Mouse (Mus musculus): Measurements from ENCODE around the gene Terf2. TPM values are rescaled to one million over a fixed set of nuclear protein-coding genes. Genes with fewer than 3 reads are reported as not detected.
"Not testable (repeated sequence)": the region's sequence is repeated elsewhere in the genome, so short reads cannot be mapped to it uniquely, and the experiment has no call there.

Gene Terf2
- total RNA-seq, 2 experiments from 2014 or later: 31.2 to 35.8 TPM

- DNase-seq (ENCODE audit: extremely low spot score in 1 of 2, low spot score in 1 of 2): no peak
These were observed 30.5 kb downstream of the Terf2 start, which contains the start of gene Tmed6 for GRCm38 (mm10) chr8:107065511-107066496. Tmed6 (minus strand) TSS chr8:107065644.

- DNase-seq (ENCODE audit: extremely low spot score in 1 of 2, low spot score in 1 of 2): no peak
These were observed 33.7 kb downstream of the Terf2 start for GRCm38 (mm10) chr8:107062613-107063012.

- DNase-seq (ENCODE audit: extremely low spot score in 1 of 2, low spot score in 1 of 2): no peak
These were observed 39.4 kb downstream of the Terf2 start for GRCm38 (mm10) chr8:107056973-107057369.

- DNase-seq (ENCODE audit: extremely low spot score in 1 of 2, low spot score in 1 of 2): peak; percentile 84 to 89
These were observed 40.0 kb downstream of the Terf2 start, which contains the start of the genes Cog8 and Nip7 for GRCm38 (mm10) chr8:107056076-107056972. Cog8 (minus strand) TSS chr8:107056689. Nip7 (plus strand) TSS chr8:107056877.

GRCm38 (mm10) chr8:107052046-107052445 lies 44.3 kb downstream of the Terf2 start:
- no peak for DNase-seq (ENCODE audit: extremely low spot score in 1 of 2, low spot score in 1 of 2)

GRCm38 (mm10) chr8:107049480-107049879 lies 46.9 kb downstream of the Terf2 start:
- no peak for DNase-seq (ENCODE audit: extremely low spot score in 1 of 2, low spot score in 1 of 2)

GRCm38 (mm10) chr8:107048061-107048941 lies 48.0 kb downstream of the Terf2 start, which contains the start of gene Pdf:
Pdf (minus strand) TSS chr8:107048614.
- peak; percentile 75 to 79 for DNase-seq (ENCODE audit: extremely low spot score in 1 of 2, low spot score in 1 of 2)

GRCm38 (mm10) chr8:107046976-107047375 lies 49.4 kb downstream of the Terf2 start:
- DNase-seq (ENCODE audit: extremely low spot score in 1 of 2, low spot score in 1 of 2): no peak

GRCm38 (mm10) chr8:107045478-107045877 lies 50.9 kb downstream of the Terf2 start:
- DNase-seq (ENCODE audit: extremely low spot score in 1 of 2, low spot score in 1 of 2): no peak

- DNase-seq (ENCODE audit: extremely low spot score in 1 of 2, low spot score in 1 of 2): no peak
These were observed 55.7 kb downstream of the Terf2 start for GRCm38 (mm10) chr8:107040632-107041031.

GRCm38 (mm10) chr8:107036626-107037025 lies 59.7 kb downstream of the Terf2 start:
- no peak for DNase-seq (ENCODE audit: extremely low spot score in 1 of 2, low spot score in 1 of 2)

- no peak for DNase-seq (ENCODE audit: extremely low spot score in 1 of 2, low spot score in 1 of 2)
These were observed 60.7 kb downstream of the Terf2 start for GRCm38 (mm10) chr8:107035641-107036040.

GRCm38 (mm10) chr8:107033609-107034008 lies 62.7 kb downstream of the Terf2 start:
- DNase-seq (ENCODE audit: extremely low spot score in 1 of 2, low spot score in 1 of 2): not testable (repeated sequence)

- peak in 1 of 2 experiments; percentile 16 for DNase-seq (ENCODE audit: extremely low spot score in 1 of 2, low spot score in 1 of 2)
These were observed 64.7 kb downstream of the Terf2 start for GRCm38 (mm10) chr8:107031577-107032090.

GRCm38 (mm10) chr8:107030650-107031576 lies 65.4 kb downstream of the Terf2 start, which contains the start of gene Vps4a:
Vps4a (plus strand) TSS chr8:107031222.
- DNase-seq (ENCODE audit: extremely low spot score in 1 of 2, low spot score in 1 of 2): peak; percentile 93 to 95

- DNase-seq (ENCODE audit: extremely low spot score in 1 of 2, low spot score in 1 of 2): no peak
These were observed 66.3 kb downstream of the Terf2 start for GRCm38 (mm10) chr8:107030058-107030457.

GRCm38 (mm10) chr8:107029310-107029709 lies 67.0 kb downstream of the Terf2 start:
- no peak for DNase-seq (ENCODE audit: extremely low spot score in 1 of 2, low spot score in 1 of 2)

- no peak for DNase-seq (ENCODE audit: extremely low spot score in 1 of 2, low spot score in 1 of 2)
These were observed 72.9 kb downstream of the Terf2 start for GRCm38 (mm10) chr8:107023479-107023878.

Data from layer of hippocampus, postnatal 25 days (tissue).